Mouse (Mus musculus): ENCODE measurements around the gene Trappc6b.

DNA sequence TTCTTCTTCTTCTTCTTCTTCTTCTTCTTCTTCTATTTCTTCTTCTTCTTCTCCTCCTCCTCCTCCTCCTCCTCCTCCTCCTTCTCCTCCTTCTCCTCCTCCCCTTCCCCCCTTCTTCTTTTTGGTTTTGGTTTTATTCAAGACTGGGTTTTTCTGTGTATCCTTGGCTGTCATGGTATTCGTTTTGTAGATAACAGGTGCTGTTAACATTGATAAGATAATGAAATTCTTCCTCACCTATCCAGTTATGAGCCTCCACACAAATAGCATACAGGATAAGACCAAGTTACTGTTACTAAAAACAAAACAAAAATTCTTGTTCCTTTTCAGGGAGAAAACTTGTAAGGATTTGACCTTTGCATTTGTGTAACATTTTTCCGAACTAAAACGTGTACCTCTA is 4.5 kb upstream of the Trappc6b start:
- TF ChIP-seq JUN (IDR thresholded peaks at IDR 0.05; ENCODE audit: insufficient read depth, low read depth, low read length) (no peak), ZC3H11A (IDR thresholded peaks at IDR 0.05; ENCODE audit: low read depth, low read length) (no peak), MYC (IDR thresholded peaks at IDR 0.05; ENCODE audit: low read depth, low read length) (no peak), ZKSCAN1 (IDR thresholded peaks at IDR 0.05; ENCODE audit: borderline replicate concordance, low read depth, low read length) (no peak), CTCF (conservative IDR thresholded peaks at IDR 0.05 in 1 of 2, IDR thresholded peaks at IDR 0.05 in 1 of 2; ENCODE audit: low read depth in 2 of 2, low read length in 2 of 2) (no peak), POLR2A (IDR thresholded peaks at IDR 0.05; ENCODE audit: low read depth, low read length) (no peak)
